Mouse (Mus musculus) hindbrain, embryonic 11.5 days (tissue): ENCODE data around the gene Hook2. TPM values are rescaled to one million over a fixed set of nuclear protein-coding genes. Genes with fewer than 3 reads are reported as not detected.

Experiments
- ATAC-seq: fragments of 200-750 bp; cut with Nextera tagmentation; 2 replicates; pipeline ENCODE4 v1.8.0; 2017; ENCODE audit warnings: mild to moderate bottlenecking, moderate TSS enrichment, moderate library complexity; ENCODE audit not compliant: low FRiP score
- DNase-seq: peaks from one replicate; pipeline ENCODE4 v3.0.0-alpha.2; 2015; ENCODE audit warnings: low spot score
- H3K27ac ChIP-seq: fragments of 300-500 bp; sonication (generic); 2 replicates; pipeline ENCODE4 v1.5.1; 2014; ENCODE audit warnings: mild to moderate bottlenecking, low read depth, low read length
- H3K27me3 ChIP-seq: fragments of 300-500 bp; sonication (generic); 2 replicates; pipeline ENCODE4 v1.6.1; 2014; ENCODE audit warnings: mild to moderate bottlenecking, low read length, moderate library complexity, mixed read lengths; ENCODE audit not compliant: control insufficient read depth, insufficient read depth
- H3K36me3 ChIP-seq: fragments of 300-500 bp; sonication (generic); 2 replicates; pipeline ENCODE4 v1.6.1; 2014; ENCODE audit warnings: mild to moderate bottlenecking, low read length, moderate library complexity, mixed read lengths; ENCODE audit not compliant: control insufficient read depth, insufficient read depth
- H3K4me1 ChIP-seq: fragments of 300-500 bp; sonication (generic); replicated peaks from 2 replicates; pipeline ENCODE4 v1.6.1; 2014; ENCODE audit warnings: low read length, mixed read lengths; ENCODE audit not compliant: control insufficient read depth, insufficient read depth
- H3K4me2 ChIP-seq: fragments of 300-500 bp; sonication (generic); replicated peaks from 2 replicates; pipeline ENCODE4 v1.6.1; 2014; ENCODE audit warnings: mild to moderate bottlenecking, low read depth, low read length
- H3K4me3 ChIP-seq: fragments of 300-500 bp; sonication (generic); 2 replicates; pipeline ENCODE4 v1.5.1; 2014; ENCODE audit warnings: low read depth, low read length
- H3K9ac ChIP-seq: fragments of 300-500 bp; sonication (generic); 2 replicates; pipeline ENCODE4 v1.6.1; 2014; ENCODE audit warnings: low read depth, low read length
- H3K9me3 ChIP-seq: fragments of 300-500 bp; sonication (generic); 2 replicates; pipeline ENCODE4 v1.6.1; 2016; ENCODE audit warnings: low read length; ENCODE audit not compliant: control insufficient read depth
- WGBS: fragments of 180-500 bp; shearing (Covaris S2); extraction: QIAGEN DNeasy Blood & Tissue Kit; methylation state at CpG from one replicate; pipeline ENCODE4 v1.1.7; 2014; 5-methylcytosine and 5-hydroxymethylcytosine counted together
- polyA plus RNA-seq: library from polyadenylated mRNA; unstranded; fragments of >200 nt; fragmentation: Nextera tagmentation; extraction: Ambion mirVana; gene quantifications from 2 replicates; pipeline ENCODE4 v1.2.1, GENCODE M21; 2014

Gene Hook2
- polyA plus RNA-seq, 1 experiment from 2014 or later = 10.3 TPM

GRCm38 (mm10) chr8:84952612-84953255 is 37.7 kb upstream of the Hook2 start:
- Histone ChIP-seq H3K4me3 (no peak overlapping the region), H3K9ac (no peak overlapping the region), H3K27me3 (peaks cover 24% of the 10 kb centered on the region), H3K4me2 (no peak overlapping the region), H3K27ac (no peak overlapping the region), H3K9me3 (no peaks in the 10 kb centered on the region), H3K36me3 (no peaks in the 10 kb centered on the region), H3K4me1 (no peaks in the 10 kb centered on the region)
- no peak for DNase-seq
- no peak for ATAC-seq
- WGBS = 9% methylated on average over 18 of the region's 18 CpGs

DNA sequence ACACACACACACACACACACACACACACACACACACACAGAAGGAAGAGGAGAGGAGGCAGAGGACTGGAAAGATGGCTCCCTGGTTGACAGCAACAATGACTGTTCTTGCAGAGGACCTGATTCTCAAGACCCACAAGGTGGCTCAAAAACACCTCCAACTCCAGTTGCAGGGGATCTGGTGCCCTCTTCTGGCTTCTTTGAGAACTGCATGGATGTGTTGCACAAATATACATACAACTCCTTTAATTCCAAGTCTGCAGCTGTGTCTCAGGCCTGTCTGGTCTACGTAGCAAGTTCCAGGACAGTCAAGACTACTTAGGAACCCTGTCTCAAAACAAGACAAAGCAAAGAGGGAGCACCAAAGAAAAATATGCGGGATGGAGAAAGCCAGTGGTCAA is 33.6 kb upstream of the Hook2 start:
- Histone ChIP-seq H3K4me1 (no peaks in the 10 kb centered on the region), H3K4me2 (no peak overlapping the region), H3K4me3 (no peak overlapping the region), H3K9me3 (no peaks in the 10 kb centered on the region), H3K27me3 (peaks cover 6% of the 10 kb centered on the region), H3K27ac (no peak overlapping the region), H3K9ac (no peak overlapping the region), H3K36me3 (no peaks in the 10 kb centered on the region)
- 40% methylated on average over 2 of the region's 2 CpGs for WGBS
- DNase-seq = peak; percentile 84
- ATAC-seq = no peak

DNA sequence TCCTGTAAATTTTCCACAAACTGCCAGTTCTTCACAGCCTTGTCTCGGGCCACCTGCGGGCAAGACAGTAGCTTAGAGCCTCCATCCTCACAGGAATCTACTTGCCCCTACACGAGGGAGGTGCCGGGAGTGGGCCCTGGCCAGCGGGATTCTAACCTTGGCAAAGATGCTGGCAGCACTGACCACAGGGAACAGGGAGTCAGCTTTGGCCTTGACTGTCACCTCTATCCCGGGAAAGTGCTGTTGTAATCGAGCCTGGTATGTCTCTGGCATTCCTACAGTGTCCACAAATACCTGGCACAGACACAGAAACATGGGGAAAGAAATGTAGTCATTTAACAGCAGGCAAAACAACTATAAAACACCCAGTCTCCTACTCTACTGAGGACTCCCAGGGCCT is 30.6 kb upstream of the Hook2 start:
- Histone ChIP-seq H3K4me1 (no peaks in the 10 kb centered on the region), H3K4me3 (no peak overlapping the region), H3K9ac (no peak overlapping the region), H3K27ac (no peak overlapping the region), H3K9me3 (no peaks in the 10 kb centered on the region), H3K27me3 (no peaks in the 10 kb centered on the region), H3K36me3 (no peaks in the 10 kb centered on the region), H3K4me2 (no peak overlapping the region)
- DNase-seq (no peak), ATAC-seq (no peak)
- 89% methylated on average over 7 of the region's 7 CpGs for WGBS

- 94% methylated on average over 4 of the region's 4 CpGs for WGBS
- Histone ChIP-seq H3K4me2 (no peak overlapping the region), H3K27me3 (no peaks in the 10 kb centered on the region), H3K36me3 (no peaks in the 10 kb centered on the region), H3K27ac (no peak overlapping the region), H3K4me1 (peaks cover 7% of the 10 kb centered on the region), H3K9ac (no peak overlapping the region), H3K4me3 (no peak overlapping the region), H3K9me3 (no peaks in the 10 kb centered on the region)
- ATAC-seq = no peak
- DNase-seq = no peak
These were observed 26.5 kb upstream of the Hook2 start for GRCm38 (mm10) chr8:84963952-84964351.

DNA sequence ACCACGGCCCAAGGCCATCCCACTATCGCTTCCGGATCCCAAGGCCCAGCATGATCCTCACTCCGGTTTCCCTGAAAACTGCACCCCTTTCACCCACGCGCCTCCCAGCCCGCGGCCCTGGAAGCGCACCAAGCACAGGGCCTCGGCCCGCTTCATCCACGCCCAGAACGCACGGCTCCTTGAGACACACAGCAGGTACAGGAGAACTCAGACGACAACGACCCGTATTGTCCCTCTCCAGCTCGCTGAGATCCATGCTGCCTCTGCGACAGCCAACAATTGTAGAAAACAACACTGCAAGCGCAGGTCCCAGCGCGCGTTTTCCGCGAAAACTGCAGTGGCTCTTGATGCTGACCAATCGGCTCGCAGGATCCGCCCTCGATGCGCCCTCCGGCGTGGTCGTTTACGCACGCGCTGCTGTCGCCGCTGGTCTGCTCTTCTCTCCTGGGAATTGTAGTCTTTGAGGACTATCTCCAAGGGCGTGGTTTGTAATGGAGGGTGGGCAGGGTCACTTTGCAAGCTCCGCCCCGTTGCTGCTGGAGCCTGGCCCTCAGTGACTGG is 24.6 kb upstream of the Hook2 start:
- H3K27me3 ChIP-seq = no peaks in the 10 kb centered on the region
- H3K27ac ChIP-seq = no peak overlapping the region
- H3K9ac ChIP-seq = peak overlapping the region; percentile 64
- H3K4me1 ChIP-seq = peaks cover 9% of the 10 kb centered on the region
- H3K36me3 ChIP-seq = no peaks in the 10 kb centered on the region
- DNase-seq (peak; percentile 94), ATAC-seq (peak; percentile 84)
- H3K4me3 ChIP-seq = peak overlapping the region; percentile 53
- H3K9me3 ChIP-seq = no peaks in the 10 kb centered on the region
- WGBS = under 1% methylated on average over 41 of the region's 41 CpGs
- H3K4me2 ChIP-seq = peak overlapping the region; percentile 66

DNA sequence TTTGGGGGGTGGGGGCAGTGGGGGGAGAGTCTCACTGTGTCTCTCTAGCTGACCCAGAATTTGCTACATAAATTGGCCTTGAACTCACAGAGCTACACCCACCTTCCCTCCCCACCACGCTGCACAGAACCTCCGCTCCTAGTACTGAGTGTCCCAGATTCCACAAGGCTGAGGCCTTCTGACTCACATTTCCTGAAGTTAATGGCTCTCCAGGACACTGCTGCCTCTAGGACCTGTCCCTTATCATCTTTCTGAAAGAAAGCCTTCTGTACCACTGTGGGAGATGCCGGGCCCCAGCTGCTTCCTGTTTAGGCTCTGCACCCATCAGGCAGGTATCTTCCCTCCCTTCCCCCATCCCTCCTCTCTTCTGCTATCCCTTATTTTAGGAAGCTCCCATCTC is 23.8 kb upstream of the Hook2 start:
- no peak overlapping the region for H3K4me3 ChIP-seq
- no peaks in the 10 kb centered on the region for H3K27me3 ChIP-seq
- H3K9ac ChIP-seq = no peak overlapping the region
- peaks cover 15% of the 10 kb centered on the region for H3K4me1 ChIP-seq
- ATAC-seq = peak; percentile 3; the same call in 1 of the 2 replicates
- no peaks in the 10 kb centered on the region for H3K36me3 ChIP-seq
- 68% methylated on average over 3 of the region's 3 CpGs for WGBS
- DNase-seq = no peak
- no peaks in the 10 kb centered on the region for H3K9me3 ChIP-seq
- H3K27ac ChIP-seq = no peak overlapping the region
- H3K4me2 ChIP-seq = no peak overlapping the region; the same call in 1 of the 2 replicates

DNA sequence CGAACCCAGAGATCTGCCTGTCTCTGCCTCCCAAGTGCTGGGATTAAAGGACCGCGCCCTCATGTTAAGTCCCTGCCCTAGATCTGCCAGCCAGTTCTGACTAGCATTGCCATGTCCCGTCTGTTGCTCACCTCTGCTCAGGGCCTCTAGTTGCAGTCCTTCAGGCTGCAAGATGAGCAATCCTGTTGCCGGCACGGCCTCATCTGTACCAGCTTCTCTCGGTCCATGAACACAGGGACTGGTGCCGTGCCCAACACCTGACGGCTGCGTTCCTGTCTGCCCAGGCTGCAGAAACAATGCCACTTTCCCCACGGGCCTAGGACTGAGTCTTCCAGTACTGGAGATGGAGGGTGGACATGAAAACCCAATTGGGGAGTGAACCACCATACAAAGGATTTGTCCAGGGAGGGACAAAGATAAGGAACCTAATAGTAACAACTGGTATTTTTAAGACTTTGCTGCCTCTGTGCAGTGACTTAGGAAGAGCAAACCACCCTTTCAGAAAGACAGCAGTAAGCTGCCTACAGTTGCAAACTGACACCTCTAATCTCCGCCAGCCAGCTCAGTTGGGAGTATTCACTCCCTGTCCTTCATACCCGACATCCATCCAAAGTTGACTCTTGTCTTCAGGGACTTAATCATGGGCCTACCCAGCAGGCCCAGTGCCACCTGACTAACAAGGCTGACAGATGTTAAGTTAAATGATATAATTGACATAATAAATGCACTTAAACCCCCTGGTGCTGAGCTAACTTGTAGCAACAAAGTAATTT is 22.7 kb upstream of the Hook2 start:
- peaks cover 15% of the 10 kb centered on the region for H3K4me1 ChIP-seq
- no peak overlapping the region for H3K27ac ChIP-seq
- ATAC-seq = no peak
- H3K36me3 ChIP-seq = 0 out of 2 replicates have a peak, but pooled peaks cover 2% of the 10 kb centered on the region
- 91% methylated on average over 13 of the region's 13 CpGs for WGBS
- no peak overlapping the region for H3K4me3 ChIP-seq
- 0 out of 2 replicates have a peak overlapping the region, but pooled peaks have one; percentile 15 for H3K9ac ChIP-seq
- no peaks in the 10 kb centered on the region for H3K27me3 ChIP-seq
- H3K4me2 ChIP-seq = no peak overlapping the region
- no peaks in the 10 kb centered on the region for H3K9me3 ChIP-seq
- no peak for DNase-seq

- no peak for ATAC-seq
These were observed 21.8 kb upstream of the Hook2 start for GRCm38 (mm10) chr8:84968650-84969049.

More at GRCm38 (mm10) chr8:84968650-84969049, 21.8 kb upstream of the Hook2 start:
- peak overlapping the region; percentile 85 for H3K4me2 ChIP-seq
- no peaks in the 10 kb centered on the region for H3K9me3 ChIP-seq
- peak; percentile 14 for DNase-seq
- H3K27me3 ChIP-seq = no peaks in the 10 kb centered on the region
- WGBS = 39% methylated on average over 2 of the region's 2 CpGs
- peaks cover 15% of the 10 kb centered on the region for H3K4me1 ChIP-seq
- H3K9ac ChIP-seq = peak overlapping the region; percentile 97
- H3K27ac ChIP-seq = peak overlapping the region; percentile 63; the same call in 1 of the 2 replicates
- 0 out of 2 replicates have a peak, but pooled peaks cover 2% of the 10 kb centered on the region for H3K36me3 ChIP-seq
- peak overlapping the region; percentile 89 for H3K4me3 ChIP-seq
